Mouse (Mus musculus): ENCODE results near the gene Grik2.

The Grik2 gene

DNA sequence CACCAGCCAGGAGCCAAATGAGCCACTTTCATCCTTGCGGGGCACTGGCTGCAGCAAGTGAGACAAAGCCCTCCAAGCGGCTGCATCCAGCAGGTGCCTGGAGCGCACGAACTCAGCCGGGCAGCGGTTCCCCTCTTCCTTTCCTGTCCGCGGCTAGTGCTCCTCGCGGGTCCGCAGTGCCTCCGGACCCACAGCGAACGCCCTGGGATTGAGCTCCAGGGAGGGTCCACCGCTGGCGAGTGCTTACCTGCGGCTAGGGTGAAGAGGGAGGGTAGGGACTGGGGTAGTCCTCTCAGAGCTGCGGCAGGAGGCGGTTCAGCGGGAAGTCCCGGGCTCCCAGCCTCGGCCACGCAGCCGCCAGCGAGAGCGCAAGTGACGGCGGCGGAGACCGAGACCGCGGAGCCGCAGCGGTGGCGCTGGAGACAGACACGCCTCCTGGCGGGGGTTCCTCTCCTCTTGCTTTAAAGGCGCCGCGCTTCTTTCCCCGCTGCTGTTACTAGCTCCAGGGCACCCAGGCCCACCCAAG, at the start of gene Grik2:
Gene Grik2, minus strand, starts transcription at position 386 of the 526 bp plus-strand sequence.
- no peak for DNase-seq (ENCODE audit: low spot score in 2 of 2)

DNA sequence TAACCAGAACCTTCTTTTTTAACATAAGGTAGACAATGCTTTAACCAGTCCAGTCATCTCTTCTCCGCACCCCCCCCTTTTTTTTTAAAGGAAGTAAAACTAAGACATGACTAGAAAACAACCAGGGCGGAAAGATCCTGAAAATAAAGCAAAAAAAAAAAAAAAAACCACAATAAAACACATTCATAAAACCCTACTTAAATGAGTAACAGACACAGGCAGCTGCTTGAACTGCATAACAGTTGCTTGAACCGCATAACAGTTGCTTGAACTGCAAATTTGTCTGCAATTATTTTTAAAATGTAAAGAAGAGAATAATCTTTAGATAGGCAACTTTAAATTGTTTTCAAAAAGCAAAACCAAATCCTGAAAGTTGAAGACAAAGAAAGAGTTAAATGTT, 45.8 kb upstream of the Grik2 start:
- DNase-seq (ENCODE audit: low spot score in 2 of 2), result no peak

- DNase-seq (ENCODE audit: low spot score in 2 of 2), result no peak
Measured at GRCm38 (mm10) chr10:49807276-49807675, 18.7 kb upstream of the Grik2 start.

GRCm38 (mm10) chr10:49801001-49801400, 12.4 kb upstream of the Grik2 start:
- DNase-seq (ENCODE audit: low spot score in 2 of 2), result no peak

GRCm38 (mm10) chr10:49794129-49794528, 5.6 kb upstream of the Grik2 start:
- DNase-seq (ENCODE audit: low spot score in 2 of 2), result no peak

GRCm38 (mm10) chr10:49790326-49790725, 1.8 kb upstream of the Grik2 start:
- DNase-seq (ENCODE audit: low spot score in 2 of 2), result no peak

DNA sequence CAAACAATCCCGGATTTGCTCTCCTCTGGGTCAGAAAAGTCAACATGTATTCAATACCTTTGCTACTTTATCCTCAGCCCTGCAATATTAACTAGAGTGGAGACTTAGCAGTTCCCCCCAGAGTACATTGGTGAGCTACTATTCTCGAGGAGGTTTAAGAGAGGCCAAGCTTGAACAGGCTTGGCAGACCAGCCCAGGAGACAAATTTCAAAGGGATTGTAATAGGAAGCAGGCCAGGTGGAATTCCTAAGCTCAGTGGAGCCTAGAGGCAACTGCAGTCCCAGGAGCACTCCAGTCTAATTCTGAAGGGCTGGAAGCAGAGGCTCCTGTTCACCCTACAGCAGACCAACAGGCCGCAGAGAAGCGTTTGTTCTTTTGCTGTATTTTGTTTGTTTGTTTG, 1.1 kb upstream of the Grik2 start:
- no peak for DNase-seq (ENCODE audit: low spot score in 2 of 2)

- DNase-seq (ENCODE audit: low spot score in 2 of 2), result no peak
Measured at GRCm38 (mm10) chr10:49788914-49789313, 348 bp upstream of the Grik2 start.

DNA sequence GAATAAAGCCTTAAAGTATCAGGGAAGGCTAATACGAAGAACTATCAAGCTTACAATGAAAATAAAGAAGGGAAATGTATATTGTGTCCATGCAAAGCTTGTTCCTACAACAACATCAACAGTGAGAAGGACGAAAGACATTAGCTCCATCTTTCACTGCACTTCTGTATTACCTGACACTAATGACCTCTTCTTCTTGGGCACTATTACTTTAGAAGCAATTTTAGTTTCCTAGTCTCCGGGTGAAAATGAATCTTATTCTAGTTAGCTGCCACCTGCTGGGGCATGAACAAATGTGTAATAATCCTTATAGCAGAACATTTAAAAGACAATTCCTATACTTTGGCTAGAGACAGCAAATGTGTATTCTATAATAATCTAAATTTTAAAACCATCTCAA, 1.9 kb downstream of the Grik2 start:
- no peak for DNase-seq (ENCODE audit: low spot score in 2 of 2)

- no peak for DNase-seq (ENCODE audit: low spot score in 2 of 2)
Measured at GRCm38 (mm10) chr10:49785477-49785876, 3.1 kb downstream of the Grik2 start.

DNA sequence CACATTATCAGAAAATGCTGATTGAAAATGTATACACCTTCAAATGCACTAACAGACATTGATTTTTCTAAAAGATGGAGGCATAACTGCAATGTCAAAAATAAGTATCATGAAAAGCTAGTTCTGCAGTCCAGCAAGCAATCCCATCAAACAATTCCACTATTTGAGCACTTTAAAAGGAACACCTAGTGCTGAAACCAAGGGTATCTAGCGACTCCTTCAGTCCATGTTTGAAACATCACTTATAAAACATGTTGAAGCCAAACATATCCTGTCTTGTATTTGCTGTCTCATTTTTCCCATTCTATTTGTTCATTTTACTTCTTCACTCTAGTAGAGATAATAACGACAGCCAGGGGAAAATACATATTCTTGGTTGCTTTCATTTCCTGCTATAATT, 3.7 kb downstream of the Grik2 start:
- DNase-seq (ENCODE audit: low spot score in 2 of 2), result no peak

DNA sequence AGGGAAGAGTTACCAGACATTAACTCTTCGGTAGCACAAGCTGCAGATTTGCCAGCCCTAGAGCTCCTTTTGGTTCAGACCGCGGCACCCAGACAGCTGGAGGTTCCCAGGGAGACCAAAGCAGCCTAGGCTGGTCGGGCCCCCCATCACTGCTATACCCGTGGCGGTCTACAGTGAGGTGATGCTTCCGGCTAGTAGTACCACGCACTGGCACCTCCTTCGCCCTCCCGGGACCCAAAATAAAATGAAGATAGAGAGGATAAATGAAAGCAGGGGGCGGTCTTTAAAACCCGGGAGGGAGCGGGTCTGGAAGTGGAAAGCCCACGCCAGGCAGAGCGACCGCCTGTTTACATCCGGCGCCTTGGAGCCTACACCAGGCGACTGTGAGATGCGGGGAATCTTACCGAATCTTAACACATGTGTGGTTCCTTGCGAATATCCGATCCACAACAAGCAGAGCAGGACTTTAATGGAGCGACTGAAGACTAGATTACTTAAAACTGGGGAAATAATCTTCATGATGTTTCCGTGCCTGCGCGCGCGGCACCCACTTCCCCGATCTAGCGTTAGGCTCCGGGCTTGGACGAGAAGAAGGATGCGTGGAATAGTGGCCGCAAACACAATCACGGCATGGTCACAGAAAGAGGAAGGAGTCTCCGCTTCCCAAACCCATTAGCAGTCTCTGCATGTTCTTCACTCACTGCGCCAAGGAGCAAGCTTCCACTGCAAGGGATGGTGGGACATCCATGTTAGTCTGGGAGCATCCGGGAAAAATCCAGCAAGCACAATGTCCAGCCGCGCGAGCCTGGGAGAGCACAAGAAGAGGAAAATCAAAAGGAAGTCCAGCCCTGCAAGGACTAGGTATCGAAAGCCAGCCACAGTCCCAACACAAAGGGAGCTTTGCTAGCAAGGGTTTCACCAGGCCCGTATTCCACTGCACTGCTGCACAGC, 5.5 kb downstream of the Grik2 start:
- DNase-seq (ENCODE audit: low spot score in 2 of 2), result no peak

DNA sequence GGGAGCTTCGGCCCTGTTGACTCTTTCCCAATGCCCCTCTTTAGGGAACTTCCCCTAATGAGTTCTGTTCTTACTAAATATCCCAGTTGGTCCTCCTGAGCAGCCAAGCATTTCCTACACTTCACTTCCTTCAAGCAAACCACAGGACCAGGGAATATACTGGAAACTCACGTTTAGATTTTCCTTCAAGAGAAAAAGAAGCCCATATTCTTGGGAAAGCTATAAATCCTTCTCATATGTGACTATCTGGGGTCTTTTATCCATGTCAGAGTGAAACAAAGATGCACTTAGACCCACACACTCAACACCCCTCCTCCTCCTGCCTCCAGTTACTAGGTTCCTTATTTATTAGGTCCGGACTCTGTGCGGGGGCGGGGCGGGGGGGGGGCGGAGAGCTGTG, 6.5 kb downstream of the Grik2 start:
- no peak for DNase-seq (ENCODE audit: low spot score in 2 of 2)

DNA sequence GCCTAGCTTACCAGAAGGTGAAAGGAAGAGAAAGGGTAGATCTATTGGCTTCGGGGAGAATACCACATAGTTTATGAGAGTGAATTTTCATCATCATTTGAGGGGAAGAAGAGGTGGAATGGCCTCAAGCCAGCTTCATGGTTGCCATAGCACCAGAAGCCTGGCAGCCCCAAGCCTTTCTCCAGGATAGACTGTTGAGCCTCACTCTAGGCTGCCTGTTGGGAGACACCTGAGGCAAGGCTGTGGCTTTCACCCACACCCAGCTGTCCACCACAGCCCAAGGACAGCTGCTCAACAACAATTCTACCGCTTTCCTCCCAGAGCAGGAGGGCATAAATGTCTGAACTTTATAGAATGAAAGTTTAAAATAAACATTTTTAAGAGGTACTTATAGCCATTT, 8.1 kb downstream of the Grik2 start:
- DNase-seq (ENCODE audit: low spot score in 2 of 2), result no peak

GRCm38 (mm10) chr10:49768897-49769296, 19.7 kb downstream of the Grik2 start:
- no peak for DNase-seq (ENCODE audit: low spot score in 2 of 2)

- no peak for DNase-seq (ENCODE audit: low spot score in 2 of 2)
Measured at GRCm38 (mm10) chr10:49767556-49767955, 21.0 kb downstream of the Grik2 start.

DNA sequence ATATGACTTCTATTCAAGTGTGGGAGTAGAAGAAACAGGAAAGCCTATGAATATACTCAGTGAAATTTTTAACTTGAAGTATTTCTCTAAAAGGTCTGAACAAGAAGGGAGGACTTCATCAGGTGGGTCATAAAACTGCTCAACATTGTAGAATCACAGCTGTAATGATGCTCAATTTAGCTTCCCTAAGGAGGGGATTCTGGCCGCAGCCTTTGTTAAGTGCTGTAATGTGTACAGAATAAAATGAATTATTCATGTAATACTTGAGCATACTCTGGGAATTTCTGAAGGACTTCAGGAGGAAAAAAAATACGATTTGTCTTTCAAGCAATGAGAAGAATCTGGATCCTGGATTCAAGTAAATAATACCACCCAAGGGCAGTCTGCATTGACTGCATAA, 26.0 kb downstream of the Grik2 start:
- no peak for DNase-seq (ENCODE audit: low spot score in 2 of 2)

GRCm38 (mm10) chr10:49751769-49752168, 36.8 kb downstream of the Grik2 start:
- no peak for DNase-seq (ENCODE audit: low spot score in 2 of 2)

GRCm38 (mm10) chr10:49731841-49732240, 56.7 kb downstream of the Grik2 start:
- no peak for DNase-seq (ENCODE audit: low spot score in 2 of 2)

- DNase-seq (ENCODE audit: low spot score in 2 of 2), result no peak
Measured at GRCm38 (mm10) chr10:49723706-49724105, 64.9 kb downstream of the Grik2 start.

DNA sequence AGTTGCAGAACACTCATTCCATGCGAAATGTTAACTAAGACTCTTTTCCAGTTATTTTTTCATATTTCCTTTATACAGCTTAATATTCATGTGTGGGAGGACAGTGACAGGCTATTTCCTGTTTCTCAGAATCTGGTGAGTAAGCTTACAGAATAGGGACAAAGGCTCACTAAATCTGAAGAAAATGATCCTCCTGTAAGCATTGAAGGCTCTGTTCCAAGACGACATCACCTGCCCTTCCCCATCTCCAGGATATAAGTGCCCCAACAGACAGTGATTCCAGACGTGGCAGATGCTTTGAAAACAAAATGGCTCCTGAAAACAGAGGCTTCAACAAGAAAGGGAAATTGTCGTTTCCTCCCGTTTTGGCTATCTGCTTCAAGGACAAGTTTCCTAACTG, 71.7 kb downstream of the Grik2 start:
- no peak for DNase-seq (ENCODE audit: low spot score in 2 of 2)

DNA sequence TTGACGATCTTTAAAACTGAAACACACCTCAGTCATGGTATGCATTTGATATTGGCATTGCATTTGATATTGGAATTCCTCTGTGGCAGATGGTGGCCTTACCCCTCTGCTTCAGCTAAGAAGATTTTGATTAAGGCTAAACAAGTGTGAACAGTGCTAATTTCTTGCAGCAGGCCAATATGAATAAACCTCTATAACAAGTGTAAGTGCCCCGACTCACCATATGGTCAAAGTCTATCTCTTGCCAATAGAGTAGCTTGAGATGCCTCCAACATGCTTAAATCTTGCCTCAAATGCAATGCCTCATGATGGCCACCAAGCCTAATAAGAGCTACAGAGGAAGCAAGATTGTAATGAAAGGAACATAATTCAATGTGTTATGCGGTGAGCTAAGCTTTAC, 78.8 kb downstream of the Grik2 start:
- DNase-seq (ENCODE audit: low spot score in 2 of 2), result no peak

DNA sequence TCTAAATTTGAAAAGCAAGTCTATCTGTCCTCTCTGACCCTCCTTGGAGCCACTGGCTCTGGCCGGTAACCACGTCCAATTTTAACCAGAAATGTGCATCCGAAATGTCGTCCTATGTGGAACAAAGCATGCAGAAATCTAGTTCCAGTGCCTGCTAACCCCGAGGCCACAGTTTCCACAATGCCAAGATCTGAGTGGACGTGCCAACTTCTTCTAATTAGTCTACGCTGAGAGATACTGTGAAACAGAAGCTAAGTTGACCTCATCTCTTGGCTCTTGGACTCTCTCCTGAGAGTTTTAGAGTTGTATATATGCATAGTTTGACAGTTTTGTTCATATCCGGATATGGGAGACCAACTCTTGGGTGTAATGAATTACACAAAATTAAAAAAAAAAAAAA, 84.1 kb downstream of the Grik2 start:
- DNase-seq (ENCODE audit: low spot score in 2 of 2), result no peak

All from spleen, postnatal 14 days (tissue).